Mouse (Mus musculus) embryonic facial prominence, embryonic 15.5 days (tissue): ENCODE measurements around the gene Vmn1r10. TPM values are rescaled to one million over a fixed set of nuclear protein-coding genes. Genes with fewer than 3 reads are reported as not detected.

Experiments used
- ATAC-seq: fragments of 200-750 bp; cut with Nextera tagmentation; 2 replicates; pipeline ENCODE4 v1.8.0; 2017; ENCODE audit warnings: low read depth, moderate TSS enrichment; ENCODE audit not compliant: insufficient number of reproducible peaks, low FRiP score, low TSS enrichment
- H3K27ac ChIP-seq: fragments of 300-500 bp; sonication (generic); replicated peaks from 2 replicates; pipeline ENCODE4 v1.5.1; 2015; ENCODE audit warnings: mild to moderate bottlenecking, inconsistent platforms
- H3K27me3 ChIP-seq: fragments of 300-500 bp; sonication (generic); 2 replicates; pipeline ENCODE4 v1.6.1; 2015; ENCODE audit warnings: inconsistent platforms
- H3K36me3 ChIP-seq: fragments of 300-500 bp; sonication (generic); 2 replicates; pipeline ENCODE4 v1.6.1; 2015; ENCODE audit warnings: mild to moderate bottlenecking, inconsistent platforms
- H3K4me1 ChIP-seq: fragments of 300-500 bp; sonication (generic); 2 replicates; pipeline ENCODE4 v1.6.1; 2015; ENCODE audit warnings: inconsistent platforms
- H3K4me2 ChIP-seq: fragments of 300-500 bp; sonication (generic); replicated peaks from 2 replicates; pipeline ENCODE4 v1.6.1; 2015; ENCODE audit warnings: mild to moderate bottlenecking, inconsistent platforms
- H3K4me3 ChIP-seq: fragments of 300-500 bp; sonication (generic); replicated peaks from 2 replicates; pipeline ENCODE4 v1.5.1; 2015; ENCODE audit warnings: mild to moderate bottlenecking, inconsistent platforms
- H3K9ac ChIP-seq: fragments of 300-500 bp; sonication (generic); 2 replicates; pipeline ENCODE4 v1.6.1; 2015; ENCODE audit warnings: inconsistent platforms
- H3K9me3 ChIP-seq: fragments of 300-500 bp; sonication (generic); replicated peaks from 2 replicates; pipeline ENCODE4 v1.6.1; 2016; ENCODE audit warnings: inconsistent platforms
- WGBS: fragments of 180-500 bp; shearing (Covaris S2); methylation state at CpG from one replicate; pipeline ENCODE4 v1.1.7; 2015; 5-methylcytosine and 5-hydroxymethylcytosine counted together
- polyA plus RNA-seq: library from polyadenylated mRNA; unstranded; fragments of >200 nt; fragmentation: Nextera tagmentation; extraction: Ambion mirVana; gene quantifications from 2 replicates; pipeline ENCODE4 v1.2.1, GENCODE M21; 2015

The Vmn1r10 gene
- not detected in 2 replicates for polyA plus RNA-seq

DNA sequence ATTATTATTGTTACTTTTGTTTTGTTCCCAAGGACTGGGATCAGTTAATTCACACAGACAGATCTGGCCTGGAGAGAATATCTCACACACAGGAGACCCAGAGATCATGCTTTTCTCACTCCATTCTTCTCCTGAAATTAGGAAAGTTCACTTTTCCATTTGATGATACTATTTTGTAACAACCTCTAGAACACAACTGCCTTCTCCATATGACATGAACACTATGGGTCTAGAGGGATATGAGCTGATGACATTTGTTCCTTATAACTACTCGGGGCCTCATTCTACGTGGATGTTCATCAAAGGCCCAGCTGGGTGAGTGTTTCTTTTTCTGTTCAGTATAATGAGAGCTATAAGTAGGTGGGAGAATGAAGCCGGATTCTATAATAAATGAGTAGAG is at the start of gene Vmn1r10:
Gene Vmn1r10 (plus strand): TSS at position 301 of the 400 bp plus-strand sequence.
- no peak within 1 kb of the TSS for H3K4me2 ChIP-seq
- H3K4me1 ChIP-seq, result no peaks in the 10 kb centered on the region
- 79% methylated on average over 3 of the region's 3 CpGs for WGBS
- no peaks in the 10 kb centered on the region for H3K36me3 ChIP-seq
- no peak within 1 kb of the TSS for H3K4me3 ChIP-seq
- H3K27me3 ChIP-seq, result no peaks in the 10 kb centered on the region
- no peaks in the 10 kb centered on the region for H3K9me3 ChIP-seq
- no peak within 1 kb of the TSS for H3K9ac ChIP-seq
- ATAC-seq, result no peak
- H3K27ac ChIP-seq, result no peak within 1 kb of the TSS

DNA sequence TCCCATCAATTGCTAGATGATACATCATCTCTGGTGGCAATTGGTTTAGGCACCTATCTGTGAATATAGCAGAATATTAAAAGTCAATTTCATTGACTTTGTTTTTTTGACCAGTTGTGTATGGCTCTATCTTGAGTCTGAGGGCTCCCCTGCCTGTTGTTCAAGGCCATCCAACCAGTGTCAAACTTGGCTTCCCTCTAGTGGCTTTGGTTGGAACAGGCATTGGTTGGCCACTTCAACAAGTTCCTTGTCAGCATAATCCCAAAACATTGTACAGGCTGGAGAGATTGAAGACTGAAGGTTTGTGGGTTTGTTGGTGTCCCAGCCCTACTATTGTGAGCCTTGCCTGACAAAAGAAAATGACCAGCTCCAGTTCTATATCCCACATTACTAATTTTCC is 45.5 kb upstream of the Vmn1r10 start:
- H3K27me3 ChIP-seq, result no peaks in the 10 kb centered on the region
- no peak for ATAC-seq
- no peaks in the 10 kb centered on the region for H3K4me1 ChIP-seq
- no peaks in the 10 kb centered on the region for H3K36me3 ChIP-seq
- H3K4me2 ChIP-seq, result no peak overlapping the region
- no peak overlapping the region for H3K4me3 ChIP-seq
- no peak overlapping the region for H3K9ac ChIP-seq
- no peaks in the 10 kb centered on the region for H3K9me3 ChIP-seq
- no peak overlapping the region for H3K27ac ChIP-seq

GRCm38 (mm10) chr6:57066487-57066886 is 42.8 kb upstream of the Vmn1r10 start, which contains the start of gene Vmn1r9:
Gene Vmn1r9, plus strand, starts transcription at chr6:57066787.
- Histone ChIP-seq H3K27me3 (no peaks in the 10 kb centered on the region), H3K4me1 (no peaks in the 10 kb centered on the region), H3K9me3 (no peaks in the 10 kb centered on the region), H3K4me2 (no peak within 1 kb of the TSS), H3K36me3 (no peaks in the 10 kb centered on the region), H3K9ac (no peak within 1 kb of the TSS), H3K4me3 (no peak within 1 kb of the TSS), H3K27ac (no peak within 1 kb of the TSS)
- no peak for ATAC-seq
- WGBS, result 68% methylated on average over 2 of the region's 2 CpGs

GRCm38 (mm10) chr6:57106358-57106757 is 2.9 kb upstream of the Vmn1r10 start:
- Histone ChIP-seq H3K27ac (no peak overlapping the region), H3K4me2 (no peak overlapping the region), H3K4me3 (no peak overlapping the region), H3K36me3 (no peaks in the 10 kb centered on the region), H3K9me3 (no peaks in the 10 kb centered on the region), H3K9ac (no peak overlapping the region), H3K4me1 (no peaks in the 10 kb centered on the region), H3K27me3 (no peaks in the 10 kb centered on the region)
- 77% methylated on average over 1 of the region's 1 CpGs for WGBS
- ATAC-seq, result no peak

DNA sequence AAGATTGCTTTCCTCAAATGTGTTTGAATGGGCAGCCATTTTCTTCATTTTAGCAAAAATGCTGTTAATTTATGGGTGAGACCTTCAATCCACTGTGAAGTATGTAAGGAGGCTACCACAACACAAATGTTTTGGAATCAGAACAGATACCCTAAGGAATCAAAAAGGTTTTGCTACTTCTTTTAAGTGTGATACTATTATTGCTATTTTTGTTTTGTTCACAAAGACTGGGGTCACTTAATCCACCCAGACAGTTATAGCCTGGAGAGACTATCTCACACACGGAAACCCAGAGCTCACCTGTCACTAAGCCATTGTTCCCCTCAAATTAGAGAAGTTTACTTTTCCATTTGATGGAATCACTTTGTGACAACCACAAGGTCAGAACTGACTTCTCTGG is 23.9 kb downstream of the Vmn1r10 start, which contains the start of gene Vmn1r11:
Gene Vmn1r11 (plus strand): TSS at position 301 of the 400 bp plus-strand sequence.
- no peak within 1 kb of the TSS for H3K4me3 ChIP-seq
- no peaks in the 10 kb centered on the region for H3K27me3 ChIP-seq
- H3K4me2 ChIP-seq, result no peak within 1 kb of the TSS
- no peaks in the 10 kb centered on the region for H3K36me3 ChIP-seq
- H3K9ac ChIP-seq, result no peak within 1 kb of the TSS
- H3K27ac ChIP-seq, result no peak within 1 kb of the TSS
- WGBS, result 57% methylated on average over 1 of the region's 1 CpGs
- no peaks in the 10 kb centered on the region for H3K4me1 ChIP-seq
- no peaks in the 10 kb centered on the region for H3K9me3 ChIP-seq
- no peak for ATAC-seq

DNA sequence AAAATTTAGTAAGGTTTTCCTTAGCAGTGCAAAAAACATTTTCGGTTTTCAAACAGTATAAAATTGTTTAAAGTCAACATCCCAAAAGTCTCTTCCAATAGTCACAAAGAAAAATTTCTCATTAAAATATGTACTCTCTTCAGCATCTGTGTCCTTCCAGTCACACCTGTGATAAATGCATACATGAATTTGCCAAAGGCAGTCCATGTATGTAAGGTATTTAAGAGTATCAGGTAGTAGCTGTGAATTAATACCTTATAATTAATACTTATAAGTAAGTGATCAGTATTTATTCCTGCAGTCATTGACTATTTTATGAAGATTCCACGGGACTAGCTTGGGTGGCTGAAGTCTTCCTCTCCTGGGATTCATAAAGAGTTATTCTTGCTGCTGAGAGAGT is 47.4 kb downstream of the Vmn1r10 start, which contains the start of gene Vmn1r12:
Gene Vmn1r12 (plus strand): TSS at position 301 of the 400 bp plus-strand sequence.
- H3K4me3 ChIP-seq, result no peak within 1 kb of the TSS
- H3K9me3 ChIP-seq, result no peaks in the 10 kb centered on the region
- H3K9ac ChIP-seq, result no peak within 1 kb of the TSS
- 79% methylated on average over 2 of the region's 2 CpGs for WGBS
- no peak for ATAC-seq
- no peaks in the 10 kb centered on the region for H3K27me3 ChIP-seq
- H3K36me3 ChIP-seq, result no peaks in the 10 kb centered on the region
- no peaks in the 10 kb centered on the region for H3K4me1 ChIP-seq
- no peak within 1 kb of the TSS for H3K4me2 ChIP-seq
- H3K27ac ChIP-seq, result no peak within 1 kb of the TSS

Other genes starting within 250 kb of the Vmn1r10 start
- gene Nt5c3, start 185.5 kb upstream of the Vmn1r10 start, polyA plus RNA-seq, result 61.6 and 63.2 TPM in 2 replicates
- 0.31 and 0.35 TPM in 2 replicates for gene Vmn1r4, start 185.4 kb upstream of the Vmn1r10 start, polyA plus RNA-seq
- gene Vmn1r5, start 139.2 kb upstream of the Vmn1r10 start, polyA plus RNA-seq, result not detected in 2 replicates
- not detected in 2 replicates for gene Vmn1r6, start 112.2 kb upstream of the Vmn1r10 start, polyA plus RNA-seq
- gene Vmn1r7, start 84.1 kb upstream of the Vmn1r10 start, polyA plus RNA-seq, result not detected in 2 replicates
- gene Vmn1r8, start 77.2 kb upstream of the Vmn1r10 start, polyA plus RNA-seq, result not detected in 2 replicates
- not detected in 2 replicates for gene Vmn1r9, start 42.7 kb upstream of the Vmn1r10 start, polyA plus RNA-seq
- not detected in 2 replicates for gene Vmn1r11, start 24.0 kb downstream of the Vmn1r10 start, polyA plus RNA-seq
- not detected in 2 replicates for gene Vmn1r12, start 47.5 kb downstream of the Vmn1r10 start, polyA plus RNA-seq
- gene Vmn1r13, start 93.8 kb downstream of the Vmn1r10 start, polyA plus RNA-seq, result not detected in 2 replicates
- gene Vmn1r14, start 122.2 kb downstream of the Vmn1r10 start, polyA plus RNA-seq, result 0.12 TPM in 1 of 2 replicates, not detected in the other
- not detected in 2 replicates for gene Vmn1r15, start 148.5 kb downstream of the Vmn1r10 start, polyA plus RNA-seq
- gene Vmn1r16, start 220.0 kb downstream of the Vmn1r10 start, polyA plus RNA-seq, result not detected in 2 replicates